Mouse (Mus musculus): ENCODE measurements at regions not wholly inside any gene's neighbourhood (a gene's known extent, or its start where the extent isn't known, plus 50 kb on each side); places are given as distances from the start of the nearest gene placed in this dataset.

GRCm38 (mm10) chr3:9884691-9885354 is 203.1 kb upstream of the Gm9833 start:
- no peak for DNase-seq (ENCODE audit: low read depth)

DNA sequence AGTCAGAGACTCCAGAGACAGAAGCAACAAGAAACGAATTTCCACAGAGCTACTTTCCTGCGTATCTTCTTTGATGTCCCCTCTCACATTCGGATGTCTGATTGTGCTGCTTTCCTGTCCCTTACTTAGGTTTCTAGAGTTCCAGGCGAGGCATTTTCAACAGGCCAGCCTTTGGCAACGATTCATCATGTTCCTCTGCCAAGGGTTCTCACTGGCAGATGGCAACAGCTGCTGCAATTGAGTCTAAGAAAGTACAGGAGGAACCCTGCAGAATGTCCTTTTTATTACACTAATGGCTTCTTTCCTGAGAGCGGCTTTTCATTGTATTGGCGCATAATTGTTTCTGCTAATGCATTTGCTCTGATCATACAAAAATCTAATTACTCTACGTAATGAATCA is 202.3 kb upstream of the Gm9833 start:
- DNase-seq (ENCODE audit: low read depth): no peak

DNA sequence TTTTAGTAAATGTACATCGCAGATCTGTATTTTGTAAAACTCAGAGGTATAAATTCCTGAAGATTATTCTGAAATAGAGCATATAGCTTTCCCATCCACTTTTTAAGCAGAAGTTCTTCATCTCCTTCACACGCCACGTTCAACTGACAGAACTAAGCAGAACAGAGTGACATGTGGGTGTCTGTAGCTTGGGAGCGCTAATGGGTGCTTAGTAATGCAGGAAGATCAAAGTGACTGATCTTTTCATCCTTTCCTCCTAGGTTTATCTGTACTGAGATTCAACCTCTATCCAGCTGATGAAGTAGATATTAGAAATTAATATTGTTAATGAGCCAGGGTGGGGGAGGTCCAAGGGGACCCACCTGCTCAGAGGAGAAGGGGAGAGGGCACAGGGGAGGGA is 201.8 kb upstream of the Gm9833 start:
- DNase-seq (ENCODE audit: low read depth): no peak

DNA sequence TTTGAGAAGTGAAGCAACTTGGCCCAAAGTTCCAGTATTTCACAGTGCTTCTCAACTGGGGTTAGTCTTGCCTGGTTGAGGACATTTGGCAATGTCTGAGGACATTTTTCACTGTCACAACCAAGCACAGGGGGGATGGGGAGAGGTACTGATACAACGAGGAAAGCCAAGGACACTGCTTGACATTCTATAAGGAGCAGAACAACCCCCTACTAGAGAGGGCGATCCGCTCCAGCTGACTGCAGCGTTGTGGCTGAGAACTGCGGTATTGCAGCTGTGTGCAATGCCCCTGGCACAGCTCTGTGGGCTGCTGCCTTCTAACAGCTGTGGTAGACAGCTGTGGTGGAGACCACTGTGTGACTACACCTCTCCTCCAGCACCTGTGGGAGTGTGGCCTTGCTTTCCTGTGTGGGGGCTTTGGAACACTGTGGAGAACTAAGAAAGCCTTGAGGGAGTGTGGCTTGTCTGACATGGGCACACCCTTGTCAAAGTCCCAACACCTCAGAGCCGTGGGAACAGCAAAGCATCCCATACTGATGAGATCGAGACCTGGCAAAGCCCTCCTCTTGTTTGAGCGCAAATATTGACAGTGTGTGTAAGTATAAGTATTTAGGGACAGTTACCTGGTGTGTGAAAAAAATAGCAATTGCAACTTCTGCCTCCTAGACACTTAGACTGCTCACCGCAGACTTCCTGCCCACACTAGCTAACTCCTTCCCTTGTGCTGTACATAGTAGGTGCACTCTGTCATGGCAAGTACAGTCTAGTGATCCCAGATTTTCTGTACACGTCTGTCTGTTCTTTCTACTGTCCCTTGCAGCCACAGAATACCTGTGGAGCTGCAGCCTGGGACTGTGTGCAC is 200.9 kb upstream of the Gm9833 start:
- DNase-seq (ENCODE audit: low read depth): no peak

DNA sequence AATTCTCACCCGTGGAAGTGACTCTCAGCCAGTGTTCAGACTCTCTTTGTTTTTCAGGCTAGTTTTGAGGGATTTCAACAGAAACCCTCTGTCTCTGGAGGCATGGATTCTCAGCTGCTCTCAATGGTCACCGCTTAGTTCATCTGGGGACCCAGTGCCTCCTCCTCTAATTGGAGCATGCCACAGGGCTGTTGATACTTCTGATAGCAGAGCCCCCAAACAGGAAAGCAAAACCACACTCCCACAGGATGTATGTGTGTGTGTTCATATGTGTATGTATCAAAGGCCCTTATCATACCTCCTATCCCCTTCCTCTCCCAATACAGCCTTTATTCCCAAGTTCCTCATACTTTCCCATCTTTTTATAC is 200.3 kb upstream of the Gm9833 start:
- DNase-seq (ENCODE audit: low read depth): no peak

DNA sequence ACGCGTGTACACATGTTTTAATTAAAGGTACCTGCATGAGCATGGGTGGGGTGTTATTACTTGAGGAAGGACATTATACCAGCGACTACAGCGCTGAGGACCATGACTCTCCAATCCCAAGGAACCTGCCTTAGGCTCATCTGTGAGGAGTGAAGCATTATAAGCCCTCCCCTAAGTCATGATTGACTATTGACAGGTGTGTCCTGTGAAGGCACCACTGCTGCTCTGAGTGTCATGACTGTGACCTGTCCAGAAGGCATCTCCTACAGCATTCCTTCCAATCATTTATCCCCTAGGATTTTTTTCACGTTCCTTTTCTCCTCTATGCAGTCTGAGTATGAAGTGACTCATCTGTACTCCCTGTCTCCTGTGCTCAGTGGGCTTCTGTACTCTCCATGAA is 199.9 kb upstream of the Gm9833 start:
- no peak for DNase-seq (ENCODE audit: low read depth)

- DNase-seq (ENCODE audit: low read depth): no peak
These were observed 194.9 kb upstream of the Gm9833 start for GRCm38 (mm10) chr3:9892884-9893494.

DNA sequence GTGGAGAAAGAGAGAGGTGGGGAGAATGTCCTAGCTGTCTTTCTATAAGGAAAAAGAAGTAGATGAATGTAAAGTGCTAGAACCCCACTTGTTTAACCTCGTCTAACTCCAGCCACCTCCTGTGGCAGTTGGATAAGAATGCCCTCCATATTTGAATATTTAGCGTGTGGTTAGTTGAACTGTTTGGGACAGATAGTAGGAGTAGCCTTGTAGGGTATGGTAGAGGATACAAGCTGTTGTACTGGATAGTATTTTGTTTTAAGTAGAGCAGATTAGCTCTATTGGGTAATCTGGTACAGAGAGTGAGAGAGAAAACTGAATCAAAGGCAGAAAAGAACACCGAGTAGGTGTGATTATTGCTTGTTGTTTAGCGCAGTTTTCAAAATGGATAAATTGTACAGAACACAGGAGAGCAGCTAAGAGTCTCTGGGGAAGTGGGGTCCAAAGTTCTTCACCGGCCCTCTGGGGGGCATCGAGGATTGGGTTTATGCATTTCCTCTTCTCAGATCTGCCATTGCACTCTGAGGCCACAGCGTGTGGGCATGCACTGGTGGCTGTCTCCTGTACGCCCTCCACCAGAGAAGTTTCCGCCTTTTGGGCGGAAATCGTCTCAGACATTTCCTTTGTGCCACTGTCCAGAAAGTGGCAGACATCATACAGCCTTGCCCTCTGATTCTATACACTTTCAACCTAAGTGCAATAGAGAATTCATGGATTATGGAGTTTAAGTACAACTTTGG is 192.3 kb upstream of the Gm9833 start:
- DNase-seq (ENCODE audit: low read depth): no peak

- DNase-seq (ENCODE audit: low read depth): no peak
These were observed 191.6 kb upstream of the Gm9833 start for GRCm38 (mm10) chr3:9896303-9896702.

- DNase-seq (ENCODE audit: low read depth): no peak
These were observed 186.2 kb upstream of the Gm9833 start for GRCm38 (mm10) chr3:9901663-9902062.

GRCm38 (mm10) chr3:9913357-9913756 is 174.6 kb upstream of the Gm9833 start:
- no peak for DNase-seq (ENCODE audit: low read depth)

GRCm38 (mm10) chr3:9916538-9917106 is 171.3 kb upstream of the Gm9833 start:
- no peak for DNase-seq (ENCODE audit: low read depth)

- no peak for DNase-seq (ENCODE audit: low read depth)
These were observed 167.6 kb upstream of the Gm9833 start for GRCm38 (mm10) chr3:9920331-9920730.

DNA sequence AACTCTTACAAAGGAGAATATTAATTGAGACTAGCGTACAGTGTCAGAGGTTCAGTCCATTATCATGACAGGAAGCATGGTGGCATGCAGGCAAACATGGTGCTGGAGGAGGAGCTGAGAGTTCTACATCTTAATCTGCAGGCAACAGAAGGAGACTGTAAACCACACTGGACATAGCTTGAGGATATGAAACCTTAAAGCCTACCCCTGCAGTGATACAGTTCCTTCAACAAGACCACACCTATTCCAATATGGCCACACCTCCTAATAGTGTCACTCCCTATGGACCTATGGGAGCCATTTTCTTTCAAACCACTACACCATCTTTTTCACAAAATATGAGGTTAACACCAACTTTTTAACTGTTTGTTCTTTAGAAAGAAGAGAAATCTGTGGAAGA is 166.2 kb upstream of the Gm9833 start:
- DNase-seq (ENCODE audit: low read depth): no peak

GRCm38 (mm10) chr3:9922541-9923046 is 165.3 kb upstream of the Gm9833 start:
- no peak for DNase-seq (ENCODE audit: low read depth)

DNA sequence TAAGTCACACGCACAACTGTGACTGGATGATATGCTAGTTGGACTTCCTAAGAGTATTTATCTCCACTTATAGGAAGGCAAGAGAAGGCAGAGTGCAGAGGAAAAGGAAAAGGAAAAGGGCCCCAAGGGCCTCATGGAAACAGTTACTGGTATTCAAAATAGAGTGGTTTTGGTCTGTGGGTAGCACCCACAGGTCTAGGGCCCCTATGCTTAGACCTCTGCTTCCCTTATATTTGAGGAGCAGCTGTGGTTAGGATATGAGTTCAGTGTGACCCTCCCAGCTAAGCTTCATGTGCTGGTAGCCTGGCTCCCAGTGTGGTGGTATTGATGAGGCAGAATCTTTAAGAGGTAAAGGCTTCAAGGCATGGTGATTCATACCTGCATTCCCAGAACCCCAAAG is 163.3 kb upstream of the Gm9833 start:
- no peak for DNase-seq (ENCODE audit: low read depth)

DNA sequence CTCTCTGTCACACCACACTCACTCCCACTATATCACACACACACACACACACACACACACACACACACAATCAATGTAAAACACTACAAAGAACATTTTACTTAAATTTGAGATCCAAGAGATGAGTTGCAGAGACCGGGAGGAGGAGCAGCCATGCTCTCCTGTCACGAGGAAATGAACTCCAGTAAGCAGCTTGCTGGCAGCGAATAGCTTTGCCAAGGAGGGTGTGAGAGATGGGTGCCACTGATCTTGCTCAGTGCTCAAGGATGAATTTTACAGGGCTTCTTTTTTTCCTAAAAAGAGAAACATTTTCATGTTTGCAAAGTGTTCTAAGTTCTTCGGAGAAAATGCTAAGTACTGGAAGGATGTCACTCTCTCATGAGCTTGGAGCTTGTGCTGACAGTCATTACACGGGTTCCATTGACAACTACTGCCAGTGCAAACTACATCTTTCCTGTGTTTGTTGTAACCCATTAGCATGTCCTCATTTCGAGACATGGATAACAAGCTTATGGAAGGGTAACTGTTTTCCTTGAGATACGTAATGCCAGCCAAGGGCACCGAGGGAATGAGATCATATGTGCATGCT is 151.0 kb upstream of the Gm9833 start:
- no peak for DNase-seq (ENCODE audit: low read depth)

GRCm38 (mm10) chr3:9938651-9939050 is 149.3 kb upstream of the Gm9833 start:
- DNase-seq (ENCODE audit: low read depth): no peak

DNA sequence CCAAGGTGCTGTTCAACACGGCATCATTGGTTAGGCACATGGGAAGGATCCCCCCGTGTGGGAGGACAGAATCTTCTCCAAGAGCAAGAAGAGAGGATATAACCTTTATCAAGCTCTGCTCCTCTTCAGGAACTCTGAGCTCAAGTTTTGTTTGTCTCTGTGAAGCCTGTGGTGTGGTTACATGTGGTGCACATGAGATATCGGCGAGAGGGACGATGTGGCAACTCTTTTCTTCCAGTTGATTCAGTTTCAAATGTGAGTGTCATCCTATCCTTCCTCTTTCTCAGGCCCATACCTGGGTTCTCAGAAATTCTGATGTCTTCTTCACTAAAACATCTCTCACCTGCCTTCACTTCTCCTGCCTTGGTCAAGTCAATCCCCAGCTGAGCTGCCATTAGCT is 145.3 kb upstream of the Gm9833 start:
- no peak for DNase-seq (ENCODE audit: low read depth)

DNA sequence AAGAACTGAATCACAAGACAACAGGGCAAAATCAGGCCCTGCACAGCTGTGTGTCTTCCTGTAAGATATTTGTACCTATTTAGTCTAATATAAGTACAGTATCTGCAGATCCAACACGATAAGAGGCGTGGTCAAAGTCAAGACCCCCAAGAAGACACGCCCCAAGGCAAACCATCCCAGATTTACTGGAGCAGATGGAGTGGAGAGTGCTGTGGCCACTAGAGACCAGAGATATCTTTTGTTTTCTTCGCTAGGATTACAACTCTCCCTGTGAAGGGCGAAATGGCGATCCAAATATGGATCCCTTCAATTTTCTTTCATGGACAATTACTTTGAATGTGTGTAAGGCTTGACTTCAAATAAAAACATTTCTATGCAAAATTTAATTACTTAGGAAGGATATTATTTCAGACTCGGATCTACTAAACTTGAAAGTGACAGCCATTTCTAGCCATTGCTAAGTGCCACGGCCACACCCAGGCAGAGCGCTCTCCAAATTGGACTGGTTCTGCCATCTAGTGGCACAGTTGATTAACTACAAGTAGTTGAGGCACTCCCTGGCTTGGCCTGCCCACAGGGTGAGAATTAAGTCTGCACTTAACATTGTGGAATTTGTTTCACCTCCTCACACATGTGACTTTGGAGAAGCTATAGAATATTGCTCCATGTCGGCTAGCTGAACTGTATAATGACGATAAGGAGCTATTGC is 140.4 kb upstream of the Gm9833 start:
- peak; percentile 58 for DNase-seq (ENCODE audit: low read depth)

- no peak for DNase-seq (ENCODE audit: low read depth)
These were observed 139.8 kb upstream of the Gm9833 start for GRCm38 (mm10) chr3:9948114-9948513.

All from c-Kit-positive CD71-negative TER-119-negative erythroid progenitor cells, embryonic 14.5 days (primary cell).